Mouse (Mus musculus) kidney, embryonic 16.5 days (tissue): ENCODE measurements around the gene Rundc1. TPM values are rescaled to one million over a fixed set of nuclear protein-coding genes. Genes with fewer than 3 reads are reported as not detected.
"Not testable (repeated sequence)": the region's sequence is repeated elsewhere in the genome, so short reads cannot be mapped to it uniquely, and the experiment has no call there.

Experiments used
- ATAC-seq: fragments of 200-750 bp; cut with Nextera tagmentation; 2 replicates; pipeline ENCODE4 v1.8.0; 2017; ENCODE audit warnings: moderate TSS enrichment; ENCODE audit not compliant: low FRiP score, low TSS enrichment
- H3K27ac ChIP-seq: fragments of 300-500 bp; sonication (generic); 2 replicates; pipeline ENCODE4 v1.5.1; 2014; ENCODE audit warnings: low read length
- H3K27me3 ChIP-seq: fragments of 300-500 bp; sonication (generic); 2 replicates; pipeline ENCODE4 v1.6.1; 2014; ENCODE audit warnings: low read length, control low read depth, mixed read lengths; ENCODE audit not compliant: insufficient read depth
- H3K36me3 ChIP-seq: fragments of 300-500 bp; sonication (generic); 2 replicates; pipeline ENCODE4 v1.6.1; 2014; ENCODE audit warnings: low read length, control low read depth, mixed read lengths; ENCODE audit not compliant: insufficient read depth
- H3K4me1 ChIP-seq: fragments of 300-500 bp; sonication (generic); 2 replicates; pipeline ENCODE4 v1.6.1; 2014; ENCODE audit warnings: low read length, control low read depth, mixed read lengths; ENCODE audit not compliant: insufficient read depth
- H3K4me2 ChIP-seq: fragments of 300-500 bp; sonication (generic); replicated peaks from 2 replicates; pipeline ENCODE4 v1.6.1; 2014; ENCODE audit warnings: low read depth, low read length
- H3K4me3 ChIP-seq: fragments of 300-500 bp; sonication (generic); 2 replicates; pipeline ENCODE4 v1.5.1; 2014; ENCODE audit warnings: mild to moderate bottlenecking, low read length
- H3K9ac ChIP-seq: fragments of 300-500 bp; sonication (generic); replicated peaks from 2 replicates; pipeline ENCODE4 v1.6.1; 2014; ENCODE audit warnings: low read length
- H3K9me3 ChIP-seq: fragments of 300-500 bp; sonication (generic); 2 replicates; pipeline ENCODE4 v1.6.1; 2016; ENCODE audit warnings: low read length, control low read depth
- WGBS: fragments of 180-500 bp; shearing (Covaris S2); extraction: QIAGEN DNeasy Blood & Tissue Kit; methylation state at CpG from one replicate; pipeline ENCODE4 v1.1.7; 2014; 5-methylcytosine and 5-hydroxymethylcytosine counted together
- polyA plus RNA-seq: library from polyadenylated mRNA; unstranded; fragments of >200 nt; fragmentation: Nextera tagmentation; extraction: Ambion mirVana; gene quantifications from 2 replicates; pipeline ENCODE4 v1.2.1, GENCODE M21; 2015

Rundc1 gene
- polyA plus RNA-seq, result 22.8 and 23.8 TPM in 2 replicates

- peak within 1 kb of the TSS; percentile 80 for H3K4me2 ChIP-seq
- ATAC-seq, result peak; percentile 91
Observed at GRCm38 (mm10) chr11:101424925-101425813, at the start of gene Rundc1, which contains the start of gene Ptges3l. TSS of gene Rundc1 (plus strand) at chr11:101425085. TSS of gene Ptges3l (minus strand) at chr11:101425333.

GRCm38 (mm10) chr11:101378196-101378595, 46.7 kb upstream of the Rundc1 start:
- not testable (repeated sequence) for H3K4me2 ChIP-seq, H3K36me3 ChIP-seq, H3K9me3 ChIP-seq, ATAC-seq, H3K9ac ChIP-seq, H3K4me1 ChIP-seq, H3K27ac ChIP-seq, H3K4me3 ChIP-seq, H3K27me3 ChIP-seq
- 90% methylated on average over 8 of the region's 8 CpGs for WGBS

More at GRCm38 (mm10) chr11:101424925-101425813, at the start of gene Rundc1, which contains the start of gene Ptges3l:
- peak within 1 kb of the TSS; percentile 77 for H3K9ac ChIP-seq
- H3K4me3 ChIP-seq, result peak within 1 kb of the TSS; percentile 67
- no peaks in the 10 kb centered on the region for H3K27me3 ChIP-seq
- H3K27ac ChIP-seq, result peak within 1 kb of the TSS; percentile 90
- peaks cover 8% of the 10 kb centered on the region for H3K36me3 ChIP-seq
- H3K9me3 ChIP-seq, result no peaks in the 10 kb centered on the region
- peaks cover 24% of the 10 kb centered on the region for H3K4me1 ChIP-seq
- WGBS, result under 1% methylated on average over 74 of the region's 81 CpGs

GRCm38 (mm10) chr11:101378926-101379325, 46.0 kb upstream of the Rundc1 start:
- ATAC-seq, result no peak
- WGBS, result 82% methylated on average over 6 of the region's 6 CpGs
- Histone ChIP-seq H3K27ac (no peak overlapping the region), H3K9ac (no peak overlapping the region), H3K4me2 (no peak overlapping the region), H3K9me3 (no peaks in the 10 kb centered on the region), H3K27me3 (no peaks in the 10 kb centered on the region), H3K4me1 (no peaks in the 10 kb centered on the region), H3K4me3 (no peak overlapping the region), H3K36me3 (no peaks in the 10 kb centered on the region)

GRCm38 (mm10) chr11:101381817-101382216, 43.1 kb upstream of the Rundc1 start:
- H3K4me2 ChIP-seq, result no peak overlapping the region
- H3K36me3 ChIP-seq, result no peaks in the 10 kb centered on the region
- H3K27me3 ChIP-seq, result no peaks in the 10 kb centered on the region
- no peak overlapping the region for H3K27ac ChIP-seq
- H3K4me1 ChIP-seq, result no peaks in the 10 kb centered on the region
- H3K9ac ChIP-seq, result no peak overlapping the region
- whole genome bisulfite sequencing, result 11% methylated on average over 4 of the region's 4 CpGs
- no peaks in the 10 kb centered on the region for H3K9me3 ChIP-seq
- H3K4me3 ChIP-seq, result no peak overlapping the region
- ATAC-seq, result peak; percentile 51; the same call in 1 of the 2 replicates

- H3K27ac ChIP-seq, result no peak overlapping the region
- WGBS, result 4% methylated on average over 8 of the region's 8 CpGs
- H3K4me1 ChIP-seq, result no peaks in the 10 kb centered on the region
- ATAC-seq, result peak; percentile 78; the same call in 1 of the 2 replicates
- no peak overlapping the region; the same call in 1 of the 2 replicates for H3K9ac ChIP-seq
- H3K4me2 ChIP-seq, result no peak overlapping the region
- H3K4me3 ChIP-seq, result no peak overlapping the region
- no peaks in the 10 kb centered on the region for H3K27me3 ChIP-seq
- H3K9me3 ChIP-seq, result no peaks in the 10 kb centered on the region
- no peaks in the 10 kb centered on the region for H3K36me3 ChIP-seq
Observed at GRCm38 (mm10) chr11:101395110-101395509, 29.8 kb upstream of the Rundc1 start.

GRCm38 (mm10) chr11:101415306-101415705, 9.6 kb upstream of the Rundc1 start:
- Histone ChIP-seq H3K4me3 (no peak overlapping the region), H3K36me3 (peaks cover 15% of the 10 kb centered on the region), H3K27ac (no peak overlapping the region), H3K27me3 (no peaks in the 10 kb centered on the region), H3K9me3 (no peaks in the 10 kb centered on the region), H3K4me1 (peaks cover 7% of the 10 kb centered on the region), H3K4me2 (no peak overlapping the region), H3K9ac (no peak overlapping the region)
- WGBS, result 74% methylated on average over 2 of the region's 2 CpGs
- ATAC-seq, result no peak

GRCm38 (mm10) chr11:101416433-101417100, 8.3 kb upstream of the Rundc1 start:
- Histone ChIP-seq H3K36me3 (peaks cover 3% of the 10 kb centered on the region), H3K9me3 (no peaks in the 10 kb centered on the region), H3K27me3 (no peaks in the 10 kb centered on the region), H3K4me3 (peak overlapping the region; percentile 78), H3K4me1 (peaks cover 7% of the 10 kb centered on the region), H3K9ac (peak overlapping the region; percentile 88), H3K4me2 (peak overlapping the region; percentile 85), H3K27ac (peak overlapping the region; percentile 29)
- peak; percentile 7; the same call in 1 of the 2 replicates for ATAC-seq
- 2% methylated on average over 11 of the region's 11 CpGs for WGBS

GRCm38 (mm10) chr11:101417101-101417855, 7.6 kb upstream of the Rundc1 start, which contains the start of gene Aarsd1:
TSS of gene Aarsd1 (minus strand) at chr11:101417615.
- ATAC-seq, result peak; percentile 81

GRCm38 (mm10) chr11:101418991-101419390, 5.9 kb upstream of the Rundc1 start:
- H3K9ac ChIP-seq, result no peak overlapping the region
- no peak overlapping the region for H3K27ac ChIP-seq
- H3K4me3 ChIP-seq, result no peak overlapping the region
- peaks cover 13% of the 10 kb centered on the region for H3K4me1 ChIP-seq
- no peaks in the 10 kb centered on the region for H3K9me3 ChIP-seq
- no peak for ATAC-seq
- no peaks in the 10 kb centered on the region for H3K27me3 ChIP-seq
- no peaks in the 10 kb centered on the region for H3K36me3 ChIP-seq
- 59% methylated on average over 6 of the region's 6 CpGs for WGBS
- H3K4me2 ChIP-seq, result no peak overlapping the region

More at GRCm38 (mm10) chr11:101417101-101417855, 7.6 kb upstream of the Rundc1 start, which contains the start of gene Aarsd1:
- Histone ChIP-seq H3K36me3 (no peaks in the 10 kb centered on the region; the same call in 1 of the 2 replicates), H3K4me2 (peak within 1 kb of the TSS; percentile 85), H3K4me3 (peak within 1 kb of the TSS; percentile 78), H3K9ac (peak within 1 kb of the TSS; percentile 88), H3K4me1 (peaks cover 7% of the 10 kb centered on the region), H3K27ac (peak within 1 kb of the TSS; percentile 54), H3K9me3 (no peaks in the 10 kb centered on the region), H3K27me3 (no peaks in the 10 kb centered on the region)
- 0% methylated on average over 41 of the region's 45 CpGs for WGBS
